In genomic region chr11:4237389-4237912, GRCm38 (mm10) we compare ENCODE assay signal across 11 mouse cellular contexts. TPM values are rescaled to one million over a fixed set of nuclear protein-coding genes. Genes with fewer than 3 reads are reported as not detected.
DNase-seq lines count a peak whose midpoint lies in the region; ATAC-seq and TF ChIP-seq lines count a peak whose summit lies in the region.
"Had no signal": no experiment of that assay in that cellular context is flagged by ENCODE, and none has a peak within 500 bp of the region (broad histone marks: within the 10 kb centered on the region; RNA-seq: fewer than 3 reads in every experiment).

No protein-coding gene starts in this region.

- no peak overlapping the region for H3K4me2 ChIP-seq in intestine, postnatal 0 days (replicated peaks; ENCODE audit: low read depth)
- H3K4me2 ChIP-seq in intestine, embryonic 15.5 days (replicated peaks): no peak overlapping the region
- H3K4me2 ChIP-seq: heart, embryonic 12.5 days; limb, embryonic 12.5 days had no signal

- DNase-seq in naive thymus-derived CD4-positive, alpha-beta T cell, adult 2 months (ENCODE audit: low read depth): peak; percentile 81
- DNase-seq in thymus, postnatal 14 days: peak; percentile 73
- no peak for DNase-seq in left cerebral cortex, adult 2 months (ENCODE audit: extremely low spot score in 1 of 2, low spot score in 2 of 2)
- DNase-seq in Muller cell, postnatal 12 days (ENCODE audit: inconsistent ontology term): no peak
- DNase-seq in right cerebral cortex, postnatal 10 days (ENCODE audit: low spot score in 2 of 2): no peak

- no peaks in the 10 kb centered on the region for H3K4me1 ChIP-seq in intestine, postnatal 0 days (replicated peaks; ENCODE audit: control insufficient read depth, insufficient read depth, low read length)
- 0 out of 2 replicates have a peak, but pooled peaks cover 4% of the 10 kb centered on the region for H3K4me1 ChIP-seq in intestine, embryonic 15.5 days (replicated peaks)
- H3K4me1 ChIP-seq: limb, embryonic 12.5 days had no signal

- 78% methylated on average over 18 of the region's 18 CpGs for WGBS in intestine, postnatal 0 days
- WGBS in intestine, embryonic 15.5 days: 84% methylated on average over 18 of the region's 18 CpGs

- peak; percentile 39 for TF ChIP-seq CTCF in intestine, postnatal 0 days (IDR thresholded peaks at IDR 0.05; ENCODE audit: low read depth)
- TF ChIP-seq CTCF in left cerebral cortex, adult 2 months (IDR thresholded peaks at IDR 0.05): no peak

- intact Hi-C loops in left cerebral cortex, adult 2 months (cut with DNase I): no loop called here

- H3K9ac ChIP-seq in intestine, postnatal 0 days (ENCODE audit: low read depth, low read length): no peak overlapping the region
- H3K9ac ChIP-seq in intestine, embryonic 15.5 days: no peak overlapping the region
- H3K9ac ChIP-seq: heart, embryonic 12.5 days; limb, embryonic 12.5 days had no signal

- no peak overlapping the region for H3K27ac ChIP-seq in intestine, postnatal 0 days (ENCODE audit: low read depth, low read length)
- no peak overlapping the region for H3K27ac ChIP-seq in intestine, embryonic 15.5 days
- H3K27ac ChIP-seq in left cerebral cortex, adult 2 months: no peak overlapping the region
- H3K27ac ChIP-seq: limb, embryonic 12.5 days had no signal

- no peaks in the 10 kb centered on the region for H3K9me3 ChIP-seq in intestine, postnatal 0 days (ENCODE audit: control insufficient read depth)
- H3K9me3 ChIP-seq in intestine, embryonic 15.5 days: no peaks in the 10 kb centered on the region
- H3K9me3 ChIP-seq: limb, embryonic 12.5 days had no signal

- no peak for ATAC-seq in intestine, postnatal 0 days
- ATAC-seq in intestine, embryonic 15.5 days: no peak
- peak; percentile 50 to 65 for ATAC-seq in hematopoietic stem cell, adult 5-6 weeks (replicated peaks in 1 of 2; ENCODE audit: insufficient read depth in 1 of 2, low FRiP score in 2 of 2, low TSS enrichment in 1 of 2, low read depth in 1 of 2, poor library complexity in 2 of 2, severe bottlenecking in 2 of 2)

- no peak overlapping the region for H3K4me3 ChIP-seq in intestine, postnatal 0 days (ENCODE audit: low read depth, low read length)
- H3K4me3 ChIP-seq in intestine, embryonic 15.5 days (replicated peaks): no peak overlapping the region
- no peak overlapping the region for H3K4me3 ChIP-seq in left cerebral cortex, adult 2 months
- H3K4me3 ChIP-seq: heart, embryonic 12.5 days; limb, embryonic 12.5 days had no signal

- no peaks in the 10 kb centered on the region for H3K27me3 ChIP-seq in intestine, postnatal 0 days (replicated peaks; ENCODE audit: control insufficient read depth, insufficient read depth, low read length)
- no peaks in the 10 kb centered on the region for H3K27me3 ChIP-seq in intestine, embryonic 15.5 days (replicated peaks)
- H3K27me3 ChIP-seq: heart, embryonic 12.5 days; limb, embryonic 12.5 days had no signal

- no peaks in the 10 kb centered on the region for H3K36me3 ChIP-seq in intestine, postnatal 0 days (ENCODE audit: control insufficient read depth, insufficient read depth)
- no peaks in the 10 kb centered on the region for H3K36me3 ChIP-seq in intestine, embryonic 15.5 days
- H3K36me3 ChIP-seq: heart, embryonic 12.5 days; limb, embryonic 12.5 days had no signal

RNA-seq across cellular contexts. Expression of gene Osm, which starts 1.2 kb away (rescaled TPM):
- polyA plus RNA-seq in intestine, postnatal 0 days (2015; fragmentation: Nextera tagmentation; extraction: Ambion mirVana): 0.08 and 0.20 TPM in 2 replicates
- polyA plus RNA-seq in intestine, embryonic 15.5 days (2015; fragmentation: Nextera tagmentation; extraction: Ambion mirVana): 0.20 and 0.26 TPM in 2 replicates
- 20.2 and 22.8 TPM in 2 replicates for total RNA-seq in hematopoietic stem cell, adult 5-6 weeks (2017)
- total RNA-seq in left cerebral cortex, adult 2 months (2021): not detected
- polyA plus RNA-seq: heart, embryonic 12.5 days; limb, embryonic 12.5 days had no signal

RNA-seq across cellular contexts. Expression of gene Castor1, which starts 19.4 kb away (rescaled TPM):
- 10.3 and 14.7 TPM in 2 replicates for polyA plus RNA-seq in intestine, postnatal 0 days (2015; fragmentation: Nextera tagmentation; extraction: Ambion mirVana)
- polyA plus RNA-seq in intestine, embryonic 15.5 days (2015; fragmentation: Nextera tagmentation; extraction: Ambion mirVana): 3.1 and 4.5 TPM in 2 replicates
- total RNA-seq in hematopoietic stem cell, adult 5-6 weeks (2017): 1.9 TPM in 2 replicates
- 1 to 10 TPM; 3.9 to 4.2 TPM for total RNA-seq in left cerebral cortex, adult 2 months (2021)

RNA-seq across cellular contexts. Expression of gene Lif, which starts 19.9 kb away (rescaled TPM):
- 0.92 and 1.2 TPM in 2 replicates for polyA plus RNA-seq in intestine, postnatal 0 days (2015; fragmentation: Nextera tagmentation; extraction: Ambion mirVana)
- polyA plus RNA-seq in intestine, embryonic 15.5 days (2015; fragmentation: Nextera tagmentation; extraction: Ambion mirVana): 0.62 and 0.92 TPM in 2 replicates
- 19.3 and 22.7 TPM in 2 replicates for total RNA-seq in hematopoietic stem cell, adult 5-6 weeks (2017)
- 1 to 10 TPM in 1 of 2 experiments, under 1 TPM in 1; 0.70 to 1.2 TPM for total RNA-seq in left cerebral cortex, adult 2 months (2021)
- polyA plus RNA-seq: midbrain, postnatal 0 days had no signal

RNA-seq across cellular contexts. Expression of gene Tbc1d10a, which starts 50.9 kb away (rescaled TPM):
- polyA plus RNA-seq in intestine, postnatal 0 days (2015; fragmentation: Nextera tagmentation; extraction: Ambion mirVana): 37.2 and 40.8 TPM in 2 replicates
- polyA plus RNA-seq in intestine, embryonic 15.5 days (2015; fragmentation: Nextera tagmentation; extraction: Ambion mirVana): 32.3 and 32.4 TPM in 2 replicates
- total RNA-seq in hematopoietic stem cell, adult 5-6 weeks (2017): 9.6 and 13.6 TPM in 2 replicates
- 10 to 100 TPM; 35.3 to 36.6 TPM for total RNA-seq in left cerebral cortex, adult 2 months (2021)

Comparison
In these comparisons a context has a peak if more than half of its experiments do, and no peak if none do; other contexts are left out.
1. ATAC-seq: peak in hematopoietic stem cell, adult 5-6 weeks (2 of 2); none in intestine, postnatal 0 days (single experiment) and intestine, embryonic 15.5 days (single experiment).
2. DNase-seq: peak in naive thymus-derived CD4-positive, alpha-beta T cell, adult 2 months (single experiment) and thymus, postnatal 14 days (single experiment); none in left cerebral cortex, adult 2 months (0 of 2), Muller cell, postnatal 12 days (single experiment) and right cerebral cortex, postnatal 10 days (0 of 2).
3. RNA of gene Osm, which starts 1.2 kb away (total RNA-seq): 20.2 to 22.8 TPM in hematopoietic stem cell, adult 5-6 weeks; not detected in left cerebral cortex, adult 2 months; every median in the first group is over 10 times any median in the second.